Comparison of ENCODE assay signal across 1 mouse cellular context in the genomic region with DNA sequence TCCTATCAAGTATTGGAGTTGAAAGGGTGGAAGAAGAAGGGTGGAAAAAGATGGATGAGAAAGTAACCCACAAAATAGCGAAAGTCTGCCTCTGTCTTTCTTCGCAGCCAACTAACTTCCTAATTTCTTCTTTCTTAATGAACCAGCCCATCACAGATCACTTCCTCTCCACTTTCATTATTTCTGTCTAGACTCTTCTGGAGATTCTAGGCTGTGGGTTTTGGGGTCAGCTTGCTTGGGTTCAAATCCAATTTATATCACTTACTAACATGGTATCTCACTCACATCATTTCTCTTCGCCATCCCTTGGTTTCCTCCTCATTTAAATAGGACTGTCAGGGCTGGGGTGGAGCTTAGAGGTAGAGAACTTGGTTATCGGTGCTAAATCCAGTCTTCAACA.
TF ChIP-seq lines count a peak whose summit lies in the region.

No protein-coding gene starts in this region.

TF ChIP-seq in CH12.LX, 34 proteins besides CTCF, POLR2A, EP300 and RAD21 (continued from another document):
- TF ChIP-seq PAX5 (IDR thresholded peaks at IDR 0.05; ENCODE audit: low read length) (no peak), ZMIZ1 (IDR thresholded peaks at IDR 0.05; ENCODE audit: low read depth, low read length) (no peak), TBP (conservative IDR thresholded peaks at IDR 0.05; ENCODE audit: low read depth, low read length) (no peak), NELFE (IDR thresholded peaks at IDR 0.05; ENCODE audit: low read depth, low read length) (no peak), USF2 (conservative IDR thresholded peaks at IDR 0.05; ENCODE audit: low read depth, low read length) (no peak), SMC3 (IDR thresholded peaks at IDR 0.05; ENCODE audit: low read depth, low read length) (no peak), CHD1 (IDR thresholded peaks at IDR 0.05; ENCODE audit: low read depth, low read length) (no peak), CHD2 (IDR thresholded peaks at IDR 0.05; ENCODE audit: low read length) (no peak), USF1 (IDR thresholded peaks at IDR 0.05; ENCODE audit: low read depth, low read length) (no peak), IRF4 (IDR thresholded peaks at IDR 0.05; ENCODE audit: low read depth, low read length) (no peak)
